Mouse (Mus musculus) myocyte (in vitro differentiated cells): ENCODE measurements around the gene Cep55.

Experiments
- E2F4 ChIP-seq: IDR thresholded peaks from one replicate; pipeline ENCODE4 v1.6.1; 2011; ENCODE audit warnings: mild to moderate bottlenecking, control low read depth, moderate library complexity; ENCODE audit not compliant: insufficient read depth
- MAX ChIP-seq: IDR thresholded peaks from one replicate; pipeline ENCODE4 v1.6.1; 2011; ENCODE audit warnings: low read depth, mild to moderate bottlenecking, control low read depth
- MYOD1 ChIP-seq, 3 experiments: IDR thresholded peaks; one replicate each; pipeline ENCODE4 v1.6.1; 2011; ENCODE audit warnings: control low read depth in 2 of 3, low read depth in 2 of 3, mild to moderate bottlenecking in 2 of 3, moderate library complexity in 1 of 3; ENCODE audit not compliant: insufficient read length in 2 of 3, control insufficient read depth in 1 of 3
- MYOG ChIP-seq, 3 experiments: IDR thresholded peaks; one replicate each; pipeline ENCODE4 v1.6.1; 2011; ENCODE audit warnings: control low read depth in 2 of 3, low read depth in 2 of 3, mild to moderate bottlenecking in 2 of 3; ENCODE audit not compliant: insufficient read length in 2 of 3, control insufficient read depth in 1 of 3, insufficient read depth in 1 of 3
- POLR2A ChIP-seq: IDR thresholded peaks from one replicate; pipeline ENCODE4 v1.6.1; 2011; ENCODE audit warnings: low read depth, mild to moderate bottlenecking, control low read depth, moderate library complexity; ENCODE audit not compliant: insufficient read length
- REST ChIP-seq: IDR thresholded peaks from one replicate; pipeline ENCODE4 v1.6.1; 2011; ENCODE audit warnings: mild to moderate bottlenecking, control low read depth, moderate library complexity; ENCODE audit not compliant: insufficient read depth, insufficient read length
- TCF12 ChIP-seq: IDR thresholded peaks from one replicate; pipeline ENCODE4 v1.6.1; 2011; ENCODE audit warnings: mild to moderate bottlenecking, control low read depth; ENCODE audit not compliant: poor library complexity, insufficient read depth, severe bottlenecking
- USF1 ChIP-seq: IDR thresholded peaks from one replicate; pipeline ENCODE4 v1.6.1; 2011; ENCODE audit warnings: low read depth, mild to moderate bottlenecking, control low read depth, moderate library complexity

- TF ChIP-seq POLR2A = no peak
- TF ChIP-seq USF1 = no peak
- no peak for TF ChIP-seq MAX
- TF ChIP-seq TCF12 = no peak
- no peak for TF ChIP-seq E2F4
- TF ChIP-seq MYOG (IDR thresholded peaks at IDR 0.05; ENCODE audit: control insufficient read depth in 1 of 3, insufficient read depth in 1 of 3, insufficient read length in 2 of 3, low read depth in 2 of 3) = no peak
- TF ChIP-seq REST = no peak
- TF ChIP-seq MYOD1 (IDR thresholded peaks at IDR 0.05; ENCODE audit: control insufficient read depth in 1 of 3, insufficient read length in 2 of 3, low read depth in 2 of 3) = no peak
Measured at GRCm38 (mm10) chr19:38022710-38023109, 32.1 kb upstream of the Cep55 start.
